Mouse (Mus musculus): ENCODE results near the gene Dus1l.

Dus1l gene

DNA sequence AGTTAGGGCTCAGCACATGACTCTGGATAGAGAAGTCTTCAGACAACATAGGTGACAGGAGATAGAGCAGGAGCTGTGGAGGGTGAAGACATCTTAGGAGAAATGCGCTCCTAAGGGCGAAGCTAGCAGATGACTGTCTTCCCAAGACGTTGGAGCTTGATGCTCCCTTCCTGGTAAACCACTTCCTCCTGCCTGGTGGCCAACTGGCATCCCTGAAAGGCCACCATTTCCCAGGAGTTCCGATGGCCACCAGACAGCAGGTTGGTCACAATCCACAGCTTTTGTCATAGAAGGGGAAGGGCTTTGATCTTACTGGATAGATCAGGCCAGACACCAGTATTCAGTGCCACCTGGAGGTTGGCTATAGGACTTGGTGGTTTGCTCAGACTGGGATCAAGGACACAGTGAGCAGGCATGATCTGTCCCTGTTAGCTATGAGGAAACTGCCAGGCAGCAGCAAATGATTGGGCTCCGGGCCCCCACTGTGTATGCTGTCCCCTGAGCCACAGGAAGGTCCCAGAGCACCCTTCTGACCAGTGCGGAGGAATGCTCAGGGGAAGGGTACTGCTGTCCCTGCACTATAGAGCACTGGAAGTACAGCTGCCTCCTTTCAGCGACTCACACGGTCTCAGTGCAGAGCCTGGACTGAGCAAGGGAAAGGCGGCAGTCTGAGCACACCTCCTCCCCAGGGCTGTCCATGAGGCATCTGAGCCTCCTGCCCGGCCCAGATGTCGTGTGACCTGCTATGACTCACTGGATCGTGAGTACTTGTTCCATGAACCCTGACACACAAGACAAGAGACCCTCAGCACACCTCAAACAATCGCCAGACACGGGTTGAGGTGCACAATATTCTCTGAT, 34.2 kb downstream of the Dus1l start:
- TF ChIP-seq GATA4 (IDR thresholded peaks at IDR 0.05; ENCODE audit: insufficient replicate concordance, low read length): no peak

DNA sequence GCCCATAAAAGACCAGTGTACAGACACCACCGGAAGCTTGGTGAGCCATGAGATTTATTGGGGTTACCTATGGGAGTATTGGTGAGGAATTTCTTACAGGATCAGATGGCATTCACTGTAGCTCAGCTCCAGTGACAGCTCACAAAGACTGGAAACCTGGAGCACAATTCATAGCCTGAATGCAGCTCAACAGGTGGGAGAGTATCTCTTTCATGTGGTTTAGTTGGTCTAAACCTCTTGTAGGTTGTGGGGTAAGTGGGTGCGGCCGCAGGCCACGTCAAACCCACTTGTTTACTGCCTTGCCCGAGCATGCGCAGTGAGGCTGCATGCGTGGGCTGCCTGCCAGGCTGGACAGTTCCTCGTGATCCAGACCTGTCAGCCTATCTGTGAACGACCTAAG, 36.0 kb downstream of the Dus1l start:
- no peak for TF ChIP-seq GATA4 (IDR thresholded peaks at IDR 0.05; ENCODE audit: insufficient replicate concordance, low read length)

DNA sequence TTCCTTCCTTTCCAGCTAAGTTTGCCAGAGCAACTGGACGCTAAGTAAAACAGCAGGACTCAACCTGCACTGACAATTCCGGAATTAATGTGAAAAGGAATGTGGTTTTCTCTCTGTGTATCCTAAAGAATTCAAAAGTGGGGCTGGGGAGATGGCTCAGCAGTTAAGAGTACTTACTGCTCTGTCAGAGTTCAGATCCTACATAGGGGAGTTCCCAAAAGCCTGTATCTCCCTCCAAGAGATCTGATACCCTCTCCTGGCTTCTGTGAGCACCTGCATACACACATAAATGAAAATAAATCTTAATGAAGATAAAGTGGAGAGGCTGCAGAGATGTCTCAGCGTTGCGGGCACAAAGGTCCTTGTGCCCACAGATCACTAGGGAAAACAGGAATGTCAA, 44.6 kb downstream of the Dus1l start:
- TF ChIP-seq GATA4 (IDR thresholded peaks at IDR 0.05; ENCODE audit: insufficient replicate concordance, low read length): no peak

DNA sequence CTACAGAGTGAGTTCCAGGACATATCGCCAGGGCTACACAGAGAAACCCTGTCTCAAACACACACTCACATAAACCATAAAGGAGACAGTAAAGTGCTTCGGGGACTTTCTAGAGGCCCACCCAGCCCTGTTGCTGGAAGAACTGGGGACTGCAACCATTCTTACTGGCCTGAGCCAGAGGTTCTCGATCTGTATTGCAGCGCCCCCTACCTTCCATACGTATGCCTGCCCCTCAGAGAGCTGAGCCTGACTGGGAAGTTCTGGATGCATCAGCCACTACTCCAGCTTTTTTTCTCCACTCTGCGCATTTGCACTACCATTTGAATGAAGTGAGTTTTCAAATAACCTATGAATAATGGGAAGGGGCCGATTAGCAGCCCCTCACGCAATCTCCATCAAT, 46.8 kb downstream of the Dus1l start:
- TF ChIP-seq GATA4 (IDR thresholded peaks at IDR 0.05; ENCODE audit: insufficient replicate concordance, low read length): no peak

DNA sequence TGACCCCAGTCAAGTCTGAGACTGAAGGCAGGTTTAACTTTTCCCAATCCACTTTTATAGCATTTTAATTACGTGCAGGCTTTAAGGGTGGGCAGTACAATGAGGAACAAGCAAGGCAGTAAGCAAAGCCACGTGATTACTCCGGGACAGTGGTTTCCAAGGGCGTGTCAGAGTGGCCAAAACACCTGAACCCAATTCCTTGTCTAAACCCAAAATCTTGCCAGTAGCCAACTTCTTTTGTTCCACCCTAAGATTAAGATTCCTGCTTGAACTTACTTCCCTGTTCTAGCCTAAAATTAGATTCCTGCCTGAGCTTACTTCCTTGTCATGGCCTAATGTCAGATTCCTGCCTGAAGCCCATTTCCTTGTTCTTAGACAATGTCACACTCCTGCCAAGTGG, 48.2 kb downstream of the Dus1l start:
- no peak for TF ChIP-seq GATA4 (IDR thresholded peaks at IDR 0.05; ENCODE audit: insufficient replicate concordance, low read length)

DNA sequence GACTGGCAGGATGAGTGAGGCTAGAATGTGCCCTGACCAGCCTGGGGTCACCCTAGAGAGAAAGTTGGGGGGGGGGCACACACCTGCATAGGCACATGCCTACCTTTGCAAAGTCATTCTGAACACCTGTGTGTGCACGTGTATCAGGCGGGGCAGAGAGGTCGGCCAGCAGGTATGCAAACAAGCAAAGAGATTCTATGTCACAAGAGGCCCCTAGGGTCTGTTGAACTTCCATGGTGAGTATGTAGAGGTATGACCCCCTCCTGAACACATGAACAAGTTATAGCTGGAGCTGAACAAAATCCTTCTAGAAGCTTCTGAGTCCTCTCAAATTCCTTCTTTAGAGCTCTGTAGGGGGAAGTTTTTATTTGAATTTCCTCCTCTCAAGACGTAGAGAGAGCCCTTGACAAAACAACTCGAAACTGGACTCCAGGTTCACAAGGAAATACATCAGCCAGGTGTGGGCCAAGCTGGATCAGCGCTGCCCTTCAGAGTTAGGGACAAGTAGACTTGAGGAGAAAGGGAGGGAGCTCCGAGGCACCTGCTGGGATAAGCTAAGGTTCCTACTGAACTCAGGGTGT, 52.0 kb downstream of the Dus1l start:
- TF ChIP-seq GATA4 (IDR thresholded peaks at IDR 0.05; ENCODE audit: insufficient replicate concordance, low read length): no peak

DNA sequence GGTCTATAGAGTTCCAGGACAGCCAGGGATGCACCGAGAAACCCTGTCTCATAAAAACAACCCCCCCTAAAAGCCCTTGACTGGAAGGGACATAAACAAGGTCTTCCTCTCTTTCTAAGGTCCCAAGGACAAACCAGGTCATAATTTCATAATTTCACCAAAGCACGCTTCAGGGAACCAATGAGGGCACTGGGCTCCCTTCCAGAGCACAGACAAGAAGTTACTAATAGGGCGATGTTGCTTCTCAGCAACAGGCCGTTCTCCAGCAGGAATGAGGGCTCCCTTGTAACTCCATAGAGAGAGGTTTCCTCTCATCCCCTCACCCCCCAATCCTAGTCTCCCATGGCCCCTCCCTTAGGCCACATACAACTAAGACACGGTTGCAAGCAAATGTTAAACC, 55.2 kb downstream of the Dus1l start:
- TF ChIP-seq GATA4 (IDR thresholded peaks at IDR 0.05; ENCODE audit: insufficient replicate concordance, low read length): no peak
